Mouse (Mus musculus): ENCODE measurements at regions not wholly inside any gene's neighbourhood (a gene's known extent, or its start where the extent isn't known, plus 50 kb on each side); places are given as distances from the start of the nearest gene placed in this dataset.

GRCm38 (mm10) chr12:7906831-7907230 lies 70.6 kb upstream of the Apob start:
- no peak for ATAC-seq (replicated peaks; ENCODE audit: low FRiP score, poor library complexity, severe bottlenecking)

- no peak for ATAC-seq (replicated peaks; ENCODE audit: low FRiP score, poor library complexity, severe bottlenecking)
Observed at GRCm38 (mm10) chr12:7909746-7910360, 67.6 kb upstream of the Apob start.

GRCm38 (mm10) chr12:7910509-7910908 lies 66.9 kb upstream of the Apob start:
- no peak for ATAC-seq (replicated peaks; ENCODE audit: low FRiP score, poor library complexity, severe bottlenecking)

- ATAC-seq (replicated peaks; ENCODE audit: low FRiP score, poor library complexity, severe bottlenecking), result no peak
Observed at GRCm38 (mm10) chr12:7918385-7918784, 59.1 kb upstream of the Apob start.

- ATAC-seq (replicated peaks; ENCODE audit: low FRiP score, poor library complexity, severe bottlenecking), result no peak
Observed at GRCm38 (mm10) chr12:7918967-7919708, 58.3 kb upstream of the Apob start.

GRCm38 (mm10) chr12:7919709-7920324 lies 57.6 kb upstream of the Apob start:
- no peak for ATAC-seq (replicated peaks; ENCODE audit: low FRiP score, poor library complexity, severe bottlenecking)

GRCm38 (mm10) chr12:7920888-7921287 lies 56.6 kb upstream of the Apob start:
- no peak for ATAC-seq (replicated peaks; ENCODE audit: low FRiP score, poor library complexity, severe bottlenecking)
